Mouse (Mus musculus) forebrain, embryonic 15.5 days (tissue): ENCODE results near the gene Decr2. TPM values are rescaled to one million over a fixed set of nuclear protein-coding genes. Genes with fewer than 3 reads are reported as not detected.
A peak's percentile ranks its signal among the peaks of the same experiment; 100 is the strongest.

Experiments
- ATAC-seq: fragments of 200-750 bp; cut with Nextera tagmentation; replicated peaks from 2 replicates; pipeline ENCODE4 v1.8.0; 2017; ENCODE audit warnings: mild to moderate bottlenecking, moderate TSS enrichment, moderate library complexity
- H3K27ac ChIP-seq: fragments of 300-500 bp; sonication (generic); replicated peaks from 2 replicates; pipeline ENCODE4 v1.5.1; 2015; ENCODE audit warnings: mild to moderate bottlenecking, inconsistent platforms
- H3K27me3 ChIP-seq: fragments of 300-500 bp; sonication (generic); 2 replicates; pipeline ENCODE4 v1.6.1; 2015; ENCODE audit warnings: inconsistent platforms
- H3K36me3 ChIP-seq: fragments of 300-500 bp; sonication (generic); 2 replicates; pipeline ENCODE4 v1.6.1; 2015; ENCODE audit warnings: mild to moderate bottlenecking, inconsistent platforms
- H3K4me1 ChIP-seq: fragments of 300-500 bp; sonication (generic); 2 replicates; pipeline ENCODE4 v1.6.1; 2015; ENCODE audit warnings: inconsistent platforms
- H3K4me2 ChIP-seq: fragments of 300-500 bp; sonication (generic); replicated peaks from 2 replicates; pipeline ENCODE4 v1.6.1; 2015; ENCODE audit warnings: mild to moderate bottlenecking, inconsistent platforms
- H3K4me3 ChIP-seq: fragments of 300-500 bp; sonication (generic); 2 replicates; pipeline ENCODE4 v1.5.1; 2015; ENCODE audit warnings: mild to moderate bottlenecking, inconsistent platforms
- H3K9ac ChIP-seq: fragments of 300-500 bp; sonication (generic); replicated peaks from 2 replicates; pipeline ENCODE4 v1.6.1; 2015; ENCODE audit warnings: mild to moderate bottlenecking, inconsistent platforms
- H3K9me3 ChIP-seq: fragments of 300-500 bp; sonication (generic); 2 replicates; pipeline ENCODE4 v1.6.1; 2016; ENCODE audit warnings: inconsistent platforms
- WGBS: fragments of 180-500 bp; shearing (Covaris S2); methylation state at CpG from one replicate; pipeline ENCODE4 v1.1.7; 2015; ENCODE audit warnings: mixed read lengths; 5-methylcytosine and 5-hydroxymethylcytosine counted together
- polyA plus RNA-seq: library from polyadenylated mRNA; unstranded; fragments of >200 nt; fragmentation: Nextera tagmentation; extraction: Ambion mirVana; gene quantifications from 2 replicates; pipeline ENCODE4 v1.2.1, GENCODE M21; 2015

Decr2 gene
- polyA plus RNA-seq, 1 experiment from 2014 or later: 29.1 TPM

- Histone ChIP-seq H3K4me3 (peak overlapping the region; percentile 70), H3K4me2 (peak overlapping the region; percentile 99), H3K27ac (no peak overlapping the region), H3K9me3 (no peaks in the 10 kb centered on the region), H3K4me1 (peaks cover 31% of the 10 kb centered on the region), H3K27me3 (0 out of 2 replicates have a peak, but pooled peaks cover 3% of the 10 kb centered on the region), H3K9ac (peak overlapping the region; percentile 91), H3K36me3 (peaks cover 2% of the 10 kb centered on the region; the same call in 1 of the 2 replicates)
- ATAC-seq: no peak
- WGBS: 39% methylated on average over 6 of the region's 6 CpGs
Measured at GRCm38 (mm10) chr17:26070136-26070535, 20.0 kb downstream of the Decr2 start.

- H3K4me3 ChIP-seq: peak within 1 kb of the TSS; percentile 70
- H3K36me3 ChIP-seq: peaks cover 11% of the 10 kb centered on the region; the same call in 1 of the 2 replicates
- H3K27me3 ChIP-seq: 0 out of 2 replicates have a peak, but pooled peaks cover 3% of the 10 kb centered on the region
- under 1% methylated on average over 94 of the region's 94 CpGs for WGBS
- H3K4me2 ChIP-seq: peak within 1 kb of the TSS; percentile 99
- H3K9ac ChIP-seq: peak within 1 kb of the TSS; percentile 91
- no peaks in the 10 kb centered on the region for H3K9me3 ChIP-seq
- peaks cover 41% of the 10 kb centered on the region for H3K4me1 ChIP-seq
- peak within 1 kb of the TSS; percentile 91 for H3K27ac ChIP-seq
- ATAC-seq: peak; percentile 96
Measured at GRCm38 (mm10) chr17:26068831-26069739, 21.1 kb downstream of the Decr2 start, which contains the start of gene Rab11fip3. Rab11fip3 (minus strand) TSS chr17:26069555.

- 0 out of 2 replicates have a peak, but pooled peaks cover 3% of the 10 kb centered on the region for H3K27me3 ChIP-seq
- no peaks in the 10 kb centered on the region for H3K9me3 ChIP-seq
- peak overlapping the region; percentile 70 for H3K4me3 ChIP-seq
- peak overlapping the region; percentile 91 for H3K27ac ChIP-seq
- H3K36me3 ChIP-seq: peaks cover 16% of the 10 kb centered on the region
- peak overlapping the region; percentile 99 for H3K4me2 ChIP-seq
- 1% methylated on average over 44 of the region's 44 CpGs for WGBS
- peak; percentile 17; the same call in 1 of the 2 replicates for ATAC-seq
- peaks cover 50% of the 10 kb centered on the region for H3K4me1 ChIP-seq
- peak overlapping the region; percentile 91 for H3K9ac ChIP-seq
Measured at GRCm38 (mm10) chr17:26068024-26068830, 21.9 kb downstream of the Decr2 start.

GRCm38 (mm10) chr17:26066488-26067020 is 23.6 kb downstream of the Decr2 start:
- H3K4me1 ChIP-seq: peaks cover 66% of the 10 kb centered on the region
- ATAC-seq: no peak
- H3K4me3 ChIP-seq: peak overlapping the region; percentile 70
- H3K9me3 ChIP-seq: no peaks in the 10 kb centered on the region
- peak overlapping the region; percentile 99 for H3K4me2 ChIP-seq
- H3K27ac ChIP-seq: no peak overlapping the region
- H3K36me3 ChIP-seq: peaks cover 25% of the 10 kb centered on the region
- 0 out of 2 replicates have a peak, but pooled peaks cover 3% of the 10 kb centered on the region for H3K27me3 ChIP-seq
- peak overlapping the region; percentile 91; the same call in 1 of the 2 replicates for H3K9ac ChIP-seq
- WGBS: 87% methylated on average over 7 of the region's 7 CpGs

DNA sequence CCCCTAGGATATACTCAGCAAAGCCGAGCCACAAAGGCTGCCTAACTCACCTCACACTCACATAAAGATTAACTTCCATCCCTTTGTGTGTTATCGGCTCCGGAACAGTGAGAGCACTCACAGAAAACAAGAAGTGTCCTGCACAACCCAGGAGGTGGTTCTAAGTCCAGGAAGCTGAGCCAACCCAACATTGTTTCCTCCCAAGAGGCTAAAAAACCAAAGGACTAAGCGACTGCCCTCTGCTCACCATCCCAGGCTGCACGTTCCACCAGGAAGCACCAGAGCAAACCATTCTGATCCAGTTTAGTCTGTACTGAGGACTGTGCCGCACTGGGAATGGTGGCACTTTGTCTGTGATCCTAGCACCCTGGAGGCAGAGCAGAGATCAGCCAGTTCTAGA is 25.2 kb downstream of the Decr2 start:
- H3K36me3 ChIP-seq: peaks cover 25% of the 10 kb centered on the region
- WGBS: 82% methylated on average over 6 of the region's 6 CpGs
- peak overlapping the region; percentile 8; the same call in 1 of the 2 replicates for H3K4me3 ChIP-seq
- H3K27me3 ChIP-seq: no peaks in the 10 kb centered on the region
- peak overlapping the region; percentile 11 for H3K4me2 ChIP-seq
- H3K27ac ChIP-seq: no peak overlapping the region
- peaks cover 69% of the 10 kb centered on the region for H3K4me1 ChIP-seq
- no peaks in the 10 kb centered on the region for H3K9me3 ChIP-seq
- H3K9ac ChIP-seq: no peak overlapping the region
- no peak for ATAC-seq

DNA sequence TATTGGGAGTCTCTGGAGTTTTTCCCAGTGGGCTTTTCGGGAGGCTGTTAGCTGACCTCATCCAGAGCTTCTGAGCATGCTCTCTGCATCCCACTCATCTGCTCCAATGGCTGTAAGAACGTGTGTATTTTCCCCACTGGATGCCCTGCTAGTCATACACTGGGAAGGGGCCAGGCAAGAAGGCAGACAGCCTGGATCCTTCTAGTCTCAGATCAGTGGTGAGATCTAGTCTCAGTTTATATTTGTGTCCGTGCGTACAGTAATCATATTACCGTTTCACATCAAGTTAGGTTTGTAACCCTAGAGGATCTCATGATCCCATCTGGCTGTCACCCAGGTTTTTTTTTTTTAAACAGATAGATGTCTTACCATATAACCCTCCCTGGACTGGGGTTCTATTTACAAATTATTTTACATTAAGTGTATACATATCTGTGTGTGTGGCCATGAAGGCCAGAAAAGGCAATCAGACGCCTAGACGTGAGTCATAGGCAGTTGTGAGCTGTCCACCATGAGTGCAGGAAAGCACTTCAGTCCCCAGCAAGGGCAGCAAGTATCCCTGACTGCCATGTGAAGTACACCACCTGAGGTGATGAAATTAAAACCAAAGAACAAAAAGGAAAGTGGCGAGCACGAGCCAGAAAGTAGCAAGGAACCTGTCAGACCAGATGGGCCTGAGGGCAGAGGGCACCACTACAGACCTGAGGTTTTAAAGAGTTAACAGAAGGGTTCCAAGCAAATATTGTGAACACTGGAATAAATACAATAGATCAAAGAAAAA is 32.2 kb downstream of the Decr2 start:
- no peaks in the 10 kb centered on the region for H3K9me3 ChIP-seq
- ATAC-seq: no peak
- no peak overlapping the region for H3K9ac ChIP-seq
- H3K27me3 ChIP-seq: no peaks in the 10 kb centered on the region
- no peak overlapping the region for H3K27ac ChIP-seq
- H3K36me3 ChIP-seq: peaks cover 29% of the 10 kb centered on the region
- 85% methylated on average over 9 of the region's 9 CpGs for WGBS
- peaks cover 21% of the 10 kb centered on the region for H3K4me1 ChIP-seq
- H3K4me3 ChIP-seq: no peak overlapping the region
- no peak overlapping the region for H3K4me2 ChIP-seq

- Histone ChIP-seq H3K4me1 (peaks cover 14% of the 10 kb centered on the region), H3K4me3 (no peak overlapping the region), H3K4me2 (no peak overlapping the region), H3K36me3 (peaks cover 23% of the 10 kb centered on the region), H3K27ac (no peak overlapping the region), H3K9ac (no peak overlapping the region), H3K27me3 (no peaks in the 10 kb centered on the region), H3K9me3 (no peaks in the 10 kb centered on the region)
- no peak for ATAC-seq
- WGBS: 94% methylated on average over 8 of the region's 8 CpGs
Measured at GRCm38 (mm10) chr17:26057278-26057677, 32.9 kb downstream of the Decr2 start.

- Histone ChIP-seq H3K4me1 (no peaks in the 10 kb centered on the region), H3K36me3 (peaks cover 23% of the 10 kb centered on the region), H3K4me2 (no peak overlapping the region), H3K27me3 (no peaks in the 10 kb centered on the region), H3K9ac (no peak overlapping the region), H3K27ac (no peak overlapping the region), H3K9me3 (no peaks in the 10 kb centered on the region), H3K4me3 (no peak overlapping the region)
- WGBS: 43% methylated on average over 6 of the region's 6 CpGs
- no peak for ATAC-seq
Measured at GRCm38 (mm10) chr17:26055164-26055563, 35.0 kb downstream of the Decr2 start.

DNA sequence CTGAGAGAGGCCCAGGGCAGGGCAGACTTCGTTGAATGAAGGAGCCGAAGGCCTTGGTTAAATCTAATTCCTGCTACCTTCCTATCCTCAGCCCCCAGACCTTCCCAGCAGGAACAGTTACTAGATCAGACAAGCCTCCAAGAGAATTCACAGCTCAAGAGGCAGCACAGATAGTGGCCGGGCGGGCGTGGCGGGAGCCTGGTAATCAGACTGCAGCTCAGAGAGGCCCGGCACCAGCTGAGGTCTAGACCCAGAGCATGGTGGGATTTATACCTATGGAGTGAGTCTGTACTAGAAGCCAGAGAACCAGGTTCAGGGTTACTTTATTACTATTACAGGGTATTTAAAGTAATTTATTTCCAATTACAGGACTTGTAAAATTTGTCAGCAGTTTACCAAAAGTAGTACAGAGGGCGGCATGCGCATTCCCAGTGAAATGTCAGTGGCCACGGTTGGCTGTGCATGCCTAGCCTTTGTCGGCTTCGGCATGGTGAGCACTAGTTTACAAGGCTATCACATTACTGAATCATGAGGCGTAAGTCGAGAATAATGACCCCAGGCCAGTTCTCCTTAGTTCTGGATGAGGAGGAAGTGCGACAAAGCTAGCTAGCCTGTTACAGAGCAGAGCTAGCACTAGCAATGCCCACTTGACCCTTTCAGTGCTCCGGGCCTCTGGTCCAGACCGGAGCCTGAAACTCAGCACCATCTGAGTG is 35.8 kb downstream of the Decr2 start:
- WGBS: 86% methylated on average over 17 of the region's 17 CpGs
- H3K4me2 ChIP-seq: no peak overlapping the region
- no peak overlapping the region for H3K4me3 ChIP-seq
- H3K9me3 ChIP-seq: no peaks in the 10 kb centered on the region
- no peak for ATAC-seq
- no peaks in the 10 kb centered on the region for H3K27me3 ChIP-seq
- H3K36me3 ChIP-seq: peaks cover 23% of the 10 kb centered on the region
- H3K9ac ChIP-seq: no peak overlapping the region
- no peak overlapping the region for H3K27ac ChIP-seq
- H3K4me1 ChIP-seq: no peaks in the 10 kb centered on the region

GRCm38 (mm10) chr17:26052706-26053105 is 37.4 kb downstream of the Decr2 start:
- 96% methylated on average over 4 of the region's 4 CpGs for WGBS
- Histone ChIP-seq H3K9me3 (no peaks in the 10 kb centered on the region), H3K27me3 (no peaks in the 10 kb centered on the region), H3K36me3 (peaks cover 16% of the 10 kb centered on the region), H3K4me2 (no peak overlapping the region), H3K4me3 (no peak overlapping the region), H3K4me1 (no peaks in the 10 kb centered on the region), H3K9ac (no peak overlapping the region), H3K27ac (no peak overlapping the region)
- no peak for ATAC-seq
